In genomic region chr6:111733926-111734325, GRCm38 (mm10) we compare ENCODE assay signal across 18 mouse cellular contexts.
DNase-seq lines count a peak whose midpoint lies in the region; ATAC-seq lines count a peak whose summit lies in the region.
"Had no signal": no experiment of that assay in that cellular context is flagged by ENCODE, and none has a peak within 500 bp of the region (broad histone marks: within the 10 kb centered on the region; RNA-seq: fewer than 3 reads in every experiment).

No protein-coding gene starts in this region.

- no peaks in the 10 kb centered on the region for H3K9me3 ChIP-seq in forebrain, embryonic 16.5 days (ENCODE audit: control insufficient read depth, low read length)
- H3K9me3 ChIP-seq: heart, embryonic 15.5 days; hindbrain, embryonic 13.5 days; lung, embryonic 15.5 days; stomach, embryonic 15.5 days had no signal

- peak; percentile 85 for ATAC-seq in cerebellum, adult (ENCODE audit: insufficient number of reproducible peaks, low FRiP score, low TSS enrichment)
- peak; percentile 90 for ATAC-seq in forebrain, embryonic 16.5 days

- H3K4me3 ChIP-seq in forebrain, embryonic 16.5 days (replicated peaks; ENCODE audit: low read length), result no peak overlapping the region
- H3K4me3 ChIP-seq: heart, embryonic 15.5 days; hindbrain, embryonic 13.5 days; left cerebral cortex, adult 2 months; lung, embryonic 15.5 days; megakaryocyte, embryonic 14.5 days; myocyte; stomach, embryonic 15.5 days had no signal

- H3K4me2 ChIP-seq in forebrain, embryonic 16.5 days (ENCODE audit: low read length), result no peak overlapping the region
- H3K4me2 ChIP-seq: heart, embryonic 15.5 days; hindbrain, embryonic 13.5 days; lung, embryonic 15.5 days; stomach, embryonic 15.5 days had no signal

- no peak for DNase-seq in cerebellum, postnatal 4 days (ENCODE audit: low spot score in 2 of 2)
- peak; percentile 2 for DNase-seq in right cerebral cortex, adult 18-20 months
- no peak for DNase-seq in right cerebral cortex, adult 2 months (ENCODE audit: low spot score in 2 of 2)
- no peak for DNase-seq in kidney, postnatal 14 days
- DNase-seq in thymus, postnatal 14 days, result no peak
- DNase-seq in spleen, postnatal 36 days (ENCODE audit: low spot score in 2 of 2), result no peak
- DNase-seq: adrenal gland, postnatal 36 days; gastrocnemius, postnatal 36 days; kidney, adult 9 months had no signal

- H3K36me3 ChIP-seq in forebrain, embryonic 16.5 days (ENCODE audit: control insufficient read depth, insufficient read depth), result no peaks in the 10 kb centered on the region
- H3K36me3 ChIP-seq: heart, embryonic 15.5 days; hindbrain, embryonic 13.5 days; lung, embryonic 15.5 days; stomach, embryonic 15.5 days had no signal

- 0 out of 2 replicates have a peak, but pooled peaks cover 4% of the 10 kb centered on the region for H3K4me1 ChIP-seq in forebrain, embryonic 16.5 days (replicated peaks; ENCODE audit: control insufficient read depth, insufficient read depth, low read length)
- H3K4me1 ChIP-seq: heart, embryonic 15.5 days; hindbrain, embryonic 13.5 days; lung, embryonic 15.5 days; megakaryocyte, embryonic 14.5 days; stomach, embryonic 15.5 days had no signal

- H3K27me3 ChIP-seq in forebrain, embryonic 16.5 days (replicated peaks; ENCODE audit: control insufficient read depth, insufficient read depth, low read length), result no peaks in the 10 kb centered on the region
- H3K27me3 ChIP-seq: heart, embryonic 15.5 days; hindbrain, embryonic 13.5 days; lung, embryonic 15.5 days; megakaryocyte, embryonic 14.5 days; stomach, embryonic 15.5 days had no signal

- no peak overlapping the region for H3K27ac ChIP-seq in forebrain, embryonic 16.5 days (ENCODE audit: low read length)
- H3K27ac ChIP-seq: heart, embryonic 15.5 days; hindbrain, embryonic 13.5 days; left cerebral cortex, adult 2 months; lung, embryonic 15.5 days; stomach, embryonic 15.5 days had no signal

- no peak overlapping the region for H3K9ac ChIP-seq in forebrain, embryonic 16.5 days (replicated peaks; ENCODE audit: low read depth, low read length)
- H3K9ac ChIP-seq: heart, embryonic 15.5 days; hindbrain, embryonic 13.5 days; lung, embryonic 15.5 days; stomach, embryonic 15.5 days had no signal

- WGBS in forebrain, embryonic 16.5 days, result 72% methylated on average over 3 of the region's 3 CpGs
